Mouse (Mus musculus) heart, adult 2 months (tissue): ENCODE measurements at regions not wholly inside any gene's neighbourhood (a gene's known extent, or its start where the extent isn't known, plus 50 kb on each side); places are given as distances from the start of the nearest gene placed in this dataset.

Source experiments
- DNase-seq, 2 experiments: peaks; one replicate each; pipeline ENCODE4 v3.0.0; 2021
- H3K27ac ChIP-seq: fragments of 200-600 bp; 2 replicates; pipeline ENCODE4 v1.8.1; 2022
- H3K27me3 ChIP-seq: fragments of 200-500 bp; 2 replicates; pipeline ENCODE4 v1.6.1; 2012; ENCODE audit warnings: mild to moderate bottlenecking, low read length, inconsistent platforms, mixed read lengths; ENCODE audit not compliant: control insufficient read depth, insufficient read depth
- H3K36me3 ChIP-seq: fragments of 200-500 bp; 2 replicates; pipeline ENCODE4 v1.6.1; 2012; ENCODE audit warnings: low read length, inconsistent platforms; ENCODE audit not compliant: control insufficient read depth, insufficient read depth
- H3K4me1 ChIP-seq: fragments of 200-500 bp; 2 replicates; pipeline ENCODE4 v1.6.1; 2011; ENCODE audit warnings: low read length; ENCODE audit not compliant: control insufficient read depth, insufficient read depth
- H3K4me3 ChIP-seq: fragments of 200-600 bp; 2 replicates; pipeline ENCODE4 v1.8.1; 2022
- H3K79me2 ChIP-seq: fragments of 200-500 bp; replicated peaks from 2 replicates; pipeline ENCODE4 v1.6.1; 2012; ENCODE audit warnings: mild to moderate bottlenecking, inconsistent platforms, low read length, moderate library complexity, mixed read lengths; ENCODE audit not compliant: control insufficient read depth, insufficient read depth
- H3K9ac ChIP-seq: fragments of 200-500 bp; 2 replicates; pipeline ENCODE4 v1.6.1; 2012; ENCODE audit warnings: low read depth, mild to moderate bottlenecking, control low read depth, inconsistent platforms, low read length, mixed read lengths
- CTCF ChIP-seq: fragments of 200-600 bp; IDR thresholded peaks from 2 replicates; pipeline ENCODE4 v1.8.1; 2022; ENCODE audit warnings: antibody characterized with exemption, mild to moderate bottlenecking, moderate library complexity
- EP300 ChIP-seq: fragments of 200-500 bp; IDR thresholded peaks from 2 replicates; pipeline ENCODE4 v1.6.1; 2011; ENCODE audit warnings: low read depth, low read length, control low read depth; ENCODE audit not compliant: insufficient read depth
- POLR2A ChIP-seq: fragments of 200-500 bp; IDR thresholded peaks from 2 replicates; pipeline ENCODE4 v1.6.1; 2011; ENCODE audit warnings: mild to moderate bottlenecking, low read depth, low read length, control low read depth; ENCODE audit not compliant: insufficient read depth
- WGBS: fragments of 180-500 bp; shearing (Covaris S2); methylation state at CpG from one replicate; pipeline ENCODE4 v1.1.7; 2018; 5-methylcytosine and 5-hydroxymethylcytosine counted together
- intact Hi-C: fragments of 180-260 bp; cut with DNase I; formaldehyde crosslinking; loops from one replicate; pipeline ENCODE4 v1.15.1; 2025

DNA sequence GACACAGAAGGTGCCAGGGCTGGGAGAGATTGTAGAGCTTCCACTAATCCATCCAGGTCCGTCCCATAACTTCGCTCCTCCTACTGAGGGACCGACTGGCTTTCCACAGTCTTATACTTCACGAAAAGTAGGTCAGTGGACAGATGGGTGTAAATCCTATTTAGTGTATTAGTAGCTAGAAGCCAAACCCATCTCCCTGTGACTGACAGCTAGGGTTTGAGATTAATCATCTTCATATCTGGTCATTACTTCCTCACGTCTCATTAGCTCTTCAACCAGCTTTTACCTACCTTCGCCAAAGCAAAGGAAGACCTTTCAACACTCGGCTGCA, 60.4 kb upstream of the Scaf11 start:
- intact Hi-C loops = no loop called here
- whole genome bisulfite sequencing = 85% methylated on average over 7 of the region's 7 CpGs
- no peak overlapping the region for H3K9ac ChIP-seq
- no peak overlapping the region for H3K27ac ChIP-seq
- TF ChIP-seq POLR2A (no peak), CTCF (no peak), EP300 (no peak)
- H3K4me3 ChIP-seq = no peak overlapping the region
- no peaks in the 10 kb centered on the region for H3K79me2 ChIP-seq
- H3K36me3 ChIP-seq = no peaks in the 10 kb centered on the region
- DNase-seq = no peak
- H3K4me1 ChIP-seq = no peaks in the 10 kb centered on the region; the same call in 1 of the 2 replicates
- H3K27me3 ChIP-seq = no peaks in the 10 kb centered on the region

DNA sequence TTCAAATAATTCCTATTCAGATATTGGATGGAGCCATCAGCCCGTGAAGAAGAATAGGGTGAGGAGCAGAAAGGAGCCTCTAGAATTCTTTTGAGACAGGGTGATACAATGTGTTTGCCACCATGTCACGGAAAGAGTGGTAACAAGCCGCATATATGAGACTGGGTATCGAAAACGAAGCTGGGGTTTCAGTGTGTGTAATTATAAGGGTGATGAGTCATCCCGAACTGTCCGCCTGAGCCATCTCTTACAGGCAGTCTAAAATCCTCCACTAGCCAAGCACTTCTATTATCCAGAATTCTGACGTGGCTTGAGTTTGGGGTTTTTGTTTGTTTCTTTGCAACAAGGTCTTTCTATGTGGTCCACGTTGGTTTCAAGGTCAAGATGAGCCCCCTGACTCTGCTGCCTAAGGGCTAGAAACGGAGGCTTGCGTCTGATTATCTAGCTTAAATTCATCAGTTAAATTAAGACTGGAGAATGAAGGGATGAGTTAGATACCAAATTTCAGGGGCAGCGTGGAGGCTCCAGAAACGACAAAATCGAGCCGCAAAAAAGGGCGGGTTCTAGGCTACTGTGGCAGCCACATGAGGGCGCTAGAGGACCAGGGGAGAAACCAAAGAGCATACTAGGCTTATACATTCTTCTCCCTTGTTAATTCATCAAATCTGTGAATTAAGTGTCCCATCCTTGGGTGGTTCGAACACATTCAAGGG, 59.9 kb upstream of the Scaf11 start:
- no peak overlapping the region for H3K27ac ChIP-seq
- peak; percentile 12 to 49 for DNase-seq
- H3K79me2 ChIP-seq = no peaks in the 10 kb centered on the region
- H3K4me1 ChIP-seq = no peaks in the 10 kb centered on the region; the same call in 1 of the 2 replicates
- H3K36me3 ChIP-seq = no peaks in the 10 kb centered on the region
- H3K27me3 ChIP-seq = no peaks in the 10 kb centered on the region
- H3K4me3 ChIP-seq = no peak overlapping the region
- intact Hi-C loops = no loop called here
- H3K9ac ChIP-seq = no peak overlapping the region
- WGBS = 63% methylated on average over 18 of the region's 18 CpGs
- no peak for TF ChIP-seq POLR2A
- TF ChIP-seq CTCF = peak; percentile 77
- 0 out of 2 replicates have a peak, but pooled peaks have one; percentile 18 for TF ChIP-seq EP300

DNA sequence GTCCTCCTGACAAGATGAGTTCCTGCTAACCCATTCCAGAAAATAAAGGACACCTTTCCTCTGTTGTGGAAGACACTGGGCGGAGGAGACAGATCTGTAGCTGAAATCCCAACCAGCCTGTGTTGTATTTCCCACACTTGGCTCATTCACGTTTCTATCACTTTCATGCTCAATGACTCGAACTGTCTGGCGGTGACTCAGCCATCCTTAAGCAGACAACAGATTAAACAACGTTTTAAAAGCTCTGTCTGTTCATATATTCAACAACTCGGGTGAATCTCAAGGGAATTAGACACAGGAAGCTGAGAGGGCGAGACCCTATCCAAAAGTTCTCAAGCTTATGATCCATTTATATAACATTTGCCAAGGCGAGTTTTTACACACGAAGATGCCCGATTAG, 57.5 kb upstream of the Scaf11 start:
- intact Hi-C loops = no loop called here
- 53% methylated on average over 10 of the region's 10 CpGs for WGBS
- Histone ChIP-seq H3K36me3 (no peaks in the 10 kb centered on the region), H3K27me3 (no peaks in the 10 kb centered on the region), H3K4me3 (no peak overlapping the region), H3K4me1 (no peaks in the 10 kb centered on the region), H3K9ac (no peak overlapping the region), H3K79me2 (no peaks in the 10 kb centered on the region), H3K27ac (no peak overlapping the region)
- DNase-seq = no peak
- no peak for TF ChIP-seq CTCF
- no peak for TF ChIP-seq EP300
- TF ChIP-seq POLR2A = no peak

DNA sequence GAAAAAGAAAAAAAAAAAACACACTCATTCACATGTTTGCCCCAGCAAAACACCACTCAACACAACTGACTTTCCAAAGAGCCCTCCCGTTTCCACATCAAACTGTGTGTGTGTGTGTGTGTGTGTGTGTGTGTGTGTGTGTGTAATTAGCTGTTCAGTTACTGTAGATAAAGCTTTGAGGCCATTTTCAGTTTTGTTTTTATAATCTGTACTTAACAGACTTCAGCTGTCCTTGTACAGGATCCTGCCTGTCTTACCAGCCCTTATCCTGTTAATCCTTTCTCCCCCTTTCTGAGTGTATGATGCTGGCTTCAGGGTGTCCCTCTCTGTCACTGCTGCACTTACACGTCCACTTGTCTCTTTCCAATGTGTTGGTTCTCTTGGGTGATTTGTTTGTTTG, 55.0 kb upstream of the Scaf11 start:
- H3K36me3 ChIP-seq = no peaks in the 10 kb centered on the region
- intact Hi-C loops = no loop called here
- 43% methylated on average over 2 of the region's 2 CpGs for WGBS
- DNase-seq = no peak
- no peak overlapping the region for H3K27ac ChIP-seq
- H3K27me3 ChIP-seq = no peaks in the 10 kb centered on the region
- TF ChIP-seq POLR2A = no peak
- TF ChIP-seq EP300 = no peak
- TF ChIP-seq CTCF = no peak
- H3K4me1 ChIP-seq = no peaks in the 10 kb centered on the region
- H3K9ac ChIP-seq = no peak overlapping the region
- H3K4me3 ChIP-seq = no peak overlapping the region
- H3K79me2 ChIP-seq = no peaks in the 10 kb centered on the region

DNA sequence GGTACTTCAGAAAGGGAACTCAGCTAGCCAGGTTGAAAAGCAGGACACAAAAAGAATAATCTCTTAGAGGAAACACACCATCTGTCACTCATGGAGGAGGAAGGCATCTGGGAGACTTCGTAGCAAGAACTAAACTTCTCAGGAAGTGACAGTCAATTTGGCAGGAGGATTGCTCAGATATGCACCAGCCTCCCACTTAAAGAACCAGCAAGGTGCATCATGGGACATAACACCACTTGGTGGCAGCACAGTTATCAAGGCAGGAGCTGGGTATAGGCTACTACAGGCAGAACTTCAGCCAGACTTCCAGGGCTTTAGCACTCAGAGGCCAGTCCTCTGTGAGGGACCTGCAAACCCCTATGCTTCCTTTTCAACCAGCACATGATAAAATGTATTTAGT, 52.0 kb upstream of the Scaf11 start:
- no peak for DNase-seq
- H3K27me3 ChIP-seq = no peaks in the 10 kb centered on the region
- no peak overlapping the region for H3K27ac ChIP-seq
- no peaks in the 10 kb centered on the region for H3K36me3 ChIP-seq
- 25% methylated on average over 1 of the region's 1 CpGs for WGBS
- no peak overlapping the region for H3K4me3 ChIP-seq
- no peaks in the 10 kb centered on the region for H3K79me2 ChIP-seq
- H3K9ac ChIP-seq = no peak overlapping the region
- intact Hi-C loops = no loop called here
- TF ChIP-seq POLR2A (no peak), EP300 (no peak), CTCF (no peak)
- H3K4me1 ChIP-seq = no peaks in the 10 kb centered on the region
